Mouse (Mus musculus): ENCODE results near the gene Unk.

DNA sequence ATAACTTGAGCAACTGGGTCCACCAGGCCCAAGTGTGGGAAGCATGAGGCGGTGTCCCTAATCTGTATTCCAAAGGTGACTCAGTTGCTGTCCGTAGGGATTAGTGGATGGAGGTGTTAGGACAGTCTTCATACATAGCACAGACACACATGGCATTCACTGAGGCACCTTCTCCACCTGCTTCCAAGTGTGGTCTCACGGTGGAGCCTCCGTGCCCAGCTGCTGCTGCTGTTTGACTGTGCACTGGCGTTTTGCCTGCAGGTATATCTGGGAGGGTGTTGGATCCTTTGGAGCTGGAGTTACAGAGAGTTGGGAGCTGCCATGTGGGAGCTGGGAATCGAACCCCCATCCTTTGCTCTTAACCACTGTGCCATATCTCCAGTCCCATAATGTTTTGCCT is 4.5 kb downstream of the Unk start:
- TF ChIP-seq CTCF (IDR thresholded peaks at IDR 0.05; ENCODE audit: low read depth, low read length), result no peak
- TF ChIP-seq POLR2A (IDR thresholded peaks at IDR 0.05; ENCODE audit: insufficient read depth, low read length), result no peak
